Mouse (Mus musculus) left cerebral cortex, postnatal 36 days (tissue): ENCODE measurements at regions not wholly inside any gene's neighbourhood (a gene's known extent, or its start where the extent isn't known, plus 50 kb on each side); places are given as distances from the start of the nearest gene placed in this dataset.

Source experiments
- DNase-seq, 2 experiments: peaks; one replicate each; pipeline ENCODE4 v3.0.0; 2021 to 2022; ENCODE audit warnings: low spot score in 2 of 2, mixed read lengths in 1 of 2
- intact Hi-C: fragments of 180-260 bp; cut with DNase I; formaldehyde crosslinking; loops from one replicate; pipeline ENCODE4 v1.15.1; 2025

DNA sequence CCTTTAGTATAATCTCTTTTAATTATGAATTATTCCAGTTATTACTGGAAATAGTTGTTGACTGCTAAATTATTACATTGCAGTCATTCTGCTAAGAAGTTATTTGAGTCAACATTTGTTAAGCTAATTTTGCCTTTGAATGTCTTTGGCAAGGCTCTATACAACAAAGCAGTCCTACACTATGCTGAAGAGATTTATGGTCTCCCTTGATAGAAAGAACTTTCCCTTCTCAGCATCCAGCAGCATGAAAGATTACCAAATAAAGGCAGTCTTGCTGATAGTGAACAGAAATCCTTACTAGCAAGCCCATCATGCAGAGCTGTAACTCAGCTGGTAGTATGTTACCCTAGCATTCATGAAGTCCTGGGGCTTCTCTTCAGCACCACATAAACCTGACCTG, 1419.4 kb upstream of the Dsel start:
- DNase-seq, result no peak
- intact Hi-C loops, result no loop called here

DNA sequence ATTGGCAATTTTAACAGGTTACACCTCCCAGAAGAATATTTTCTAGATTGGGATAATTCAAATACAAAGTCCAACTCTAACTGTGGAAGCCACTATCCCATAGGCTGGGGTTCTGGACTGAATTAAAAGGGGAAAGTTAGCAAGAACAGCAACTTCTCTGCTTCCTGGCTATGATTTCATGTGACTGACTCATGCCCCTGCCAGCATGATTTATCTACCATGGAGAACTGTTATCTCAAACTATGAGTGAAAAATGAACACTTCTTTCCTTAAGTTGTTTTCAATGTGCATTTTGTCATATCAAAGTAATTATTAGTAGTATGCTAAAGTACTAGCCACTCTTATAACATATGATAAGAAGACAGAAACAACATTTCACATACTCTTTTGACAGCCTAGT, 1394.7 kb upstream of the Dsel start:
- no peak for DNase-seq

DNA sequence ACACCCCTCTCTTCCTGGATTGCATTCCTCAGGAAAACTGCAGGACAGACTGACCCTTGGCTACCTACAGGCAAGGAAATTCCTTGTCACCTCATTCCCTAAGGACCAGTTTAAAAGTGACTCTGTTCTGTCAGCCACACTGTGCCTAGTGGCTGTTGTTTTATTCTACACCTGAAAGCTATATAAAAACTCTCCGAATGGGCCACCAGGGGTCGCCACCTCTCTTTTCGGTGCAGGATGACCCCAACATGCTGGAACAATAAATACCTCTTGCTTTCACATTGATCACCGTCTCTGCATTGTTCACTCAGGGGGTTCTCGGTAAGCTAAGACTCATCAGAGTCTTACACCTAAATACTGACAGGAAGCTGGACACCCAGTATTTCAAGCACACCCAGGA, 1382.6 kb upstream of the Dsel start:
- intact Hi-C loops, result no loop called here
- no peak for DNase-seq

More for the DNA sequence above, 1394.7 kb upstream of the Dsel start:
- intact Hi-C loops, result no loop called here

DNA sequence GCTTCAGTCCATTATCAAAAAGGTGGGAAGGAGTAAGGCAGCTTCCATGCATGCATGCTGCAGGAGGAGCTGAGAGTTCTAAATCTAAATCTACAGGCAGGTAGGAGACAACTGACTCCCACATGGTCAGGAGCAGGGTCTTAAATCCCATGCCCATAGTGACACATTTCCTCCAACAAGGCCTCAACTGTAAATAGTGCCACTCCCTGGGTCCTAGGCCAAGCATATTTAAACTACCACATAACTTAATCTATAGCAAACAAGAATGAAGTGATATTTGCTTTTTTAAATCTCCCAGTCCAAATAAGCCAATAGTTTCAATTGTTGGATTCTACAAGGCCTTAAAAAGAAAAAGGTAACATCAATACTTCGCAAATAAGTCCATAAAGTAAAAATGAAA, 1345.4 kb upstream of the Dsel start:
- DNase-seq, result no peak
- intact Hi-C loops, result no loop called here

DNA sequence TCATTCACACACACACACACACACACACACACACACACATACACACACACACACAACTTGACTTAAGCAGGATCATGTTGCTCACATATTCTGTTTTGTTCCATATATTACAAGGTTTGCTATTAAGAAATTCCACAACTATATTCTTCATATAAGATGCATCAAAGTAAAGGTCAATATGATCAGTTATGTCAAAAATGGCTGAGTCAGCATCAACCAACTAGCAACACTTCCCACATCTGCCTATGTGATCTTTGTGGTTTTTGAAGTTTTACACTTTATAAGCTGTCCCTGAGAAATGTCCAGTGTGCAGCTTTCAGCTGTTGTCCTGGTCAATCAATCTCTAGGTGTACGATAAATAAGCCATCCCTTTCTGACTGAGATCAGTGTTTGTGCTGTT, 1339.3 kb upstream of the Dsel start:
- no peak for DNase-seq
- intact Hi-C loops, result no loop called here

DNA sequence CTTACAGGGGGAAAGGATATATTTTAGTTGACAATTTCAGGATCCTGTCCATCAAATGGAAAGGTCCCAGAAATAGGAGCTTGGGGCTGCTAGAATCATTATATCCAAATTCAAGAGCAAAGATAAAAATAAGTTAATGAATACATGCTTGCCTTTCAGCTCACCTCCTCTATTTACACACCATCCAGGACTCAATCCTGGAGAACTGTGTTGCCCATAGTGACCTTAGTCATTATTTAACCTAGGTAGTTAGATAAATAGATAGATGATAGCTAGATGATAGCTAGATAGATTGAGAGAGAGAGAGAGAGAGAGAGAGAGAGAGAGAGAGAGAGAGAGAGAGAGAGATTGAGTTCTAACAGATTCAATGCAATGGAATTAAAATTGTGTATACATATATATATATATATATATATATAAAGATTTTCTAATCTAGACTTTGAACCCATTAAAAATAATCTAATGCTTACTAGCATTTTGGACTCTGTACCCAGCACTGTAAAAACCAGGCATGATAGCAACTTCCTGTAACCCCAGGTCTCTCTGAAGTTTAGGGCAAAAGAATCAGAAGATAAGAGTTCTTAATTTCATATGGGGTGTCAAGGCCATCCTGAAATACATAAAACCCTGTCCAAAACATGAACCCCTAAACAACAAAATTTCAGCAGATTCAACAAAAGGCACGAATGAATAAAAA, 1329.5 kb upstream of the Dsel start:
- intact Hi-C loops, result no loop called here
- DNase-seq, result no peak

DNA sequence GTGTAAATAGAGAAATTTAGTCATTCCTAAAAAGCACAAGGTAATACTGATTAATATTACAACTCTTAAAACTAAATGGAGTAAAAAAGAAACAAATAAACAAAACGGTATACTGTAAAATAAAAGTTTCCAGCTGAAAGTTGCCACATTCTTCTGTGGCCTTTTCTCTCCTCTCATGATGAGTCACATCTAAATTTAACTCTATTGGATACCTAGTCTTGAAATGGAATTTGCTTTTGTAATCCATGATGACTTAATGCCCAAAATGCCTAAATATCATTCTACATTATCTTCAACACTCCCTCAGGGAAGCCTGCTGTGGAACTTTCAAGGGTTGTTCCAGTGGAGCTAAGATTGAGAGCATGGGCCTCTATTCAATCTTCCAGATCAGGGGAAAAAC, 1298.5 kb upstream of the Dsel start:
- intact Hi-C loops, result no loop called here

More for the DNA sequence above, 1298.5 kb upstream of the Dsel start:
- no peak for DNase-seq
